Mouse (Mus musculus) embryonic facial prominence, embryonic 11.5 days (tissue): Measurements from ENCODE around the gene Kif3c. TPM values are rescaled to one million over a fixed set of nuclear protein-coding genes. Genes with fewer than 3 reads are reported as not detected.

ENCODE experiments used
- ATAC-seq: fragments of 200-750 bp; cut with Nextera tagmentation; replicated peaks from 2 replicates; pipeline ENCODE4 v1.8.0; 2017; ENCODE audit warnings: low read depth; ENCODE audit not compliant: insufficient number of reproducible peaks, low FRiP score, low TSS enrichment
- DNase-seq: peaks from one replicate; pipeline ENCODE4 v3.0.0-alpha.2; 2015; ENCODE audit warnings: low spot score
- H3K27ac ChIP-seq: fragments of 300-500 bp; sonication (generic); replicated peaks from 2 replicates; pipeline ENCODE4 v1.5.1; 2014; ENCODE audit warnings: mild to moderate bottlenecking, low read depth, low read length, control low read depth
- H3K27me3 ChIP-seq: fragments of 300-500 bp; sonication (generic); 2 replicates; pipeline ENCODE4 v1.6.1; 2014; ENCODE audit warnings: mild to moderate bottlenecking, low read length, moderate library complexity, mixed read lengths; ENCODE audit not compliant: control insufficient read depth, insufficient read depth
- H3K36me3 ChIP-seq: fragments of 300-500 bp; sonication (generic); replicated peaks from 2 replicates; pipeline ENCODE4 v1.6.1; 2014; ENCODE audit warnings: low read depth, mild to moderate bottlenecking, low read length, moderate library complexity, mixed read lengths; ENCODE audit not compliant: control insufficient read depth, insufficient read depth
- H3K4me1 ChIP-seq: fragments of 300-500 bp; sonication (generic); 2 replicates; pipeline ENCODE4 v1.6.1; 2014; ENCODE audit warnings: low read length, mixed read lengths; ENCODE audit not compliant: control insufficient read depth, insufficient read depth
- H3K4me2 ChIP-seq: fragments of 300-500 bp; sonication (generic); 2 replicates; pipeline ENCODE4 v1.6.1; 2014; ENCODE audit warnings: low read depth, mild to moderate bottlenecking, control low read depth, low read length, moderate library complexity
- H3K4me3 ChIP-seq: fragments of 300-500 bp; sonication (generic); 2 replicates; pipeline ENCODE4 v1.5.1; 2014; ENCODE audit warnings: low read depth, low read length, control low read depth
- H3K9ac ChIP-seq: fragments of 300-500 bp; sonication (generic); replicated peaks from 2 replicates; pipeline ENCODE4 v1.6.1; 2014; ENCODE audit warnings: mild to moderate bottlenecking, control low read depth, low read length
- H3K9me3 ChIP-seq: fragments of 300-500 bp; sonication (generic); replicated peaks from 2 replicates; pipeline ENCODE4 v1.6.1; 2016; ENCODE audit warnings: mild to moderate bottlenecking, low read length, inconsistent platforms, mixed read lengths; ENCODE audit not compliant: control insufficient read depth
- WGBS: fragments of 180-500 bp; shearing (Covaris S2); extraction: QIAGEN DNeasy Blood & Tissue Kit; methylation state at CpG from one replicate; pipeline ENCODE4 v1.1.7; 2014; 5-methylcytosine and 5-hydroxymethylcytosine counted together
- polyA plus RNA-seq: library from polyadenylated mRNA; unstranded; fragments of >200 nt; fragmentation: Nextera tagmentation; extraction: Ambion mirVana; gene quantifications from 2 replicates; pipeline ENCODE4 v1.2.1, GENCODE M21; 2014

Kif3c gene
- polyA plus RNA-seq, 1 experiment from 2014 or later: 16.1 TPM

GRCm38 (mm10) chr12:3437815-3438214, 72.9 kb downstream of the Kif3c start:
- H3K27ac ChIP-seq: no peak overlapping the region
- H3K4me3 ChIP-seq: no peak overlapping the region
- DNase-seq (peak; percentile 29), ATAC-seq (no peak)
- H3K27me3 ChIP-seq: no peaks in the 10 kb centered on the region
- H3K36me3 ChIP-seq: no peaks in the 10 kb centered on the region
- H3K4me2 ChIP-seq: no peak overlapping the region
- H3K9ac ChIP-seq: no peak overlapping the region
- no peaks in the 10 kb centered on the region for H3K4me1 ChIP-seq
- WGBS: 95% methylated on average over 1 of the region's 1 CpGs
- no peaks in the 10 kb centered on the region for H3K9me3 ChIP-seq

DNA sequence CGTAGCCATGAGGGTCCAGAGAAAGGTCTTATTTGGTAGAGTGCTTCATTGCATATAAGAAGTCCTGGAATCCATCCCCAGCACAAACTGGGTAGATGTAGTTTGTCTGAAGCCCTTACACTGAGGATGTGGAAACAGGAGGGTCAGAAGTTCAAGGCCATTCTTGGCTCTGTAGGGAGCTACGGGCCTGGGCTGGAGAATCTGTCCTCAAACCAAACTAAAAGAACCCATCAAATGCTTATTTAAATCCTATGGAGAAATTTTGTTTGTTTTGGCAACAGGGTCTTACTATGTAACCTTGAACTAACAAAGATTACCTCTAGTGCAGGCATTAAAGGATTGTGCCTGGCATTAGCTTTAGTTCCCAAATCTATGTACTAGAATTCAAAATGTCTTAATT, 76.0 kb downstream of the Kif3c start:
- Histone ChIP-seq H3K27ac (no peak overlapping the region), H3K4me3 (no peak overlapping the region), H3K9me3 (no peaks in the 10 kb centered on the region), H3K9ac (no peak overlapping the region), H3K36me3 (no peaks in the 10 kb centered on the region), H3K4me2 (no peak overlapping the region), H3K4me1 (no peaks in the 10 kb centered on the region), H3K27me3 (no peaks in the 10 kb centered on the region)
- WGBS: 80% methylated on average over 2 of the region's 2 CpGs
- ATAC-seq (no peak), DNase-seq (no peak)

- Histone ChIP-seq H3K4me3 (no peak overlapping the region), H3K36me3 (no peaks in the 10 kb centered on the region), H3K27ac (no peak overlapping the region), H3K9ac (no peak overlapping the region), H3K4me1 (no peaks in the 10 kb centered on the region), H3K27me3 (no peaks in the 10 kb centered on the region), H3K4me2 (no peak overlapping the region), H3K9me3 (no peaks in the 10 kb centered on the region)
- DNase-seq: no peak
- no peak for ATAC-seq
- WGBS: 91% methylated on average over 5 of the region's 5 CpGs
Observed at GRCm38 (mm10) chr12:3441361-3441760, 76.4 kb downstream of the Kif3c start.

- DNase-seq: no peak
- Histone ChIP-seq H3K9me3 (no peaks in the 10 kb centered on the region), H3K4me2 (no peak overlapping the region), H3K27ac (no peak overlapping the region), H3K9ac (no peak overlapping the region), H3K27me3 (no peaks in the 10 kb centered on the region), H3K4me1 (no peaks in the 10 kb centered on the region), H3K4me3 (no peak overlapping the region), H3K36me3 (no peaks in the 10 kb centered on the region; the same call in 1 of the 2 replicates)
- 94% methylated on average over 3 of the region's 3 CpGs for WGBS
- no peak for ATAC-seq
Observed at GRCm38 (mm10) chr12:3453554-3453953, 88.6 kb downstream of the Kif3c start.

Other genes starting within 250 kb of the Kif3c start
- gene Rab10, start 55.2 kb upstream of the Kif3c start, polyA plus RNA-seq: 97.2 and 107 TPM in 2 replicates
- 12.7 and 13.6 TPM in 2 replicates for gene Asxl2, start 61.7 kb downstream of the Kif3c start, polyA plus RNA-seq
- gene Dtnb, start 207.2 kb downstream of the Kif3c start, polyA plus RNA-seq: 40.4 and 43.6 TPM in 2 replicates